Mouse (Mus musculus) liver, embryonic 14.5 days (tissue): ENCODE results near the gene Rad21l.

Experiments
- CTCF ChIP-seq: IDR thresholded peaks from 2 replicates; pipeline ENCODE4 v1.5.1; 2016; ENCODE audit warnings: antibody characterized with exemption, low read depth, control low read depth
- EP300 ChIP-seq: IDR thresholded peaks from 2 replicates; pipeline ENCODE4 v1.6.1; 2016; ENCODE audit warnings: antibody characterized with exemption, low read depth

- TF ChIP-seq EP300: no peak
- no peak for TF ChIP-seq CTCF
These were observed 2.0 kb upstream of the Rad21l start for GRCm38 (mm10) chr2:151670026-151670967.
